Comparison of ENCODE assay signal across 9 mouse cellular contexts in genomic region chr14:47747536-47747935, GRCm38 (mm10).
DNase-seq lines count a peak whose midpoint lies in the region; ATAC-seq and TF ChIP-seq lines count a peak whose summit lies in the region.
"Had no signal": no experiment of that assay in that cellular context is flagged by ENCODE, and none has a peak within 500 bp of the region (broad histone marks: within the 10 kb centered on the region; RNA-seq: fewer than 3 reads in every experiment).

No protein-coding gene starts in this region.

- no peak for ATAC-seq in limb, embryonic 14.5 days (ENCODE audit: low FRiP score, low read depth)
- no peak for ATAC-seq in kidney, postnatal 0 days (replicated peaks; ENCODE audit: low FRiP score, low read depth)
- ATAC-seq in stomach, embryonic 15.5 days (ENCODE audit: insufficient read depth, low FRiP score, low read depth) = no peak

- TF ChIP-seq CTCF in kidney, postnatal 0 days (IDR thresholded peaks at IDR 0.05; ENCODE audit: low read depth) = no peak

- DNase-seq in limb, embryonic 14.5 days (ENCODE audit: low spot score) = peak; percentile 51
- DNase-seq in limb, embryonic 10.5 days (ENCODE audit: low spot score) = no peak
- DNase-seq in heart, adult 18-20 months = peak; percentile 76 to 85
- peak; percentile 29 for DNase-seq in kidney, postnatal 0 days (ENCODE audit: low spot score)
- DNase-seq in thymus, postnatal 0 days (ENCODE audit: low spot score) = no peak
- DNase-seq in MN1 (ENCODE audit: low spot score) = no peak
- DNase-seq in adrenal gland, postnatal 14 days = no peak
- DNase-seq: liver, embryonic 13.5 days had no signal

- peak overlapping the region; percentile 5; the same call in 1 of the 2 replicates for H3K27ac ChIP-seq in limb, embryonic 14.5 days (replicated peaks; ENCODE audit: low read depth, low read length)
- no peak overlapping the region for H3K27ac ChIP-seq in limb, embryonic 10.5 days
- H3K27ac ChIP-seq in kidney, postnatal 0 days = no peak overlapping the region
- peak overlapping the region; percentile 21; the same call in 1 of the 2 replicates for H3K27ac ChIP-seq in stomach, embryonic 15.5 days
- H3K27ac ChIP-seq: liver, embryonic 13.5 days had no signal

- H3K4me1 ChIP-seq in limb, embryonic 14.5 days (ENCODE audit: control insufficient read depth, insufficient read depth, low read length) = peaks cover 14% of the 10 kb centered on the region
- H3K4me1 ChIP-seq in limb, embryonic 10.5 days = peaks cover 7% of the 10 kb centered on the region
- H3K4me1 ChIP-seq in kidney, postnatal 0 days (replicated peaks; ENCODE audit: insufficient read depth, low read length) = no peaks in the 10 kb centered on the region
- no peaks in the 10 kb centered on the region for H3K4me1 ChIP-seq in stomach, embryonic 15.5 days
- H3K4me1 ChIP-seq: liver, embryonic 13.5 days had no signal

- H3K9ac ChIP-seq in limb, embryonic 14.5 days (ENCODE audit: low read depth, low read length, severe bottlenecking) = no peak overlapping the region
- no peak overlapping the region for H3K9ac ChIP-seq in kidney, postnatal 0 days (ENCODE audit: low read depth, low read length)
- H3K9ac ChIP-seq in stomach, embryonic 15.5 days = no peak overlapping the region
- H3K9ac ChIP-seq: liver, embryonic 13.5 days had no signal

- no peaks in the 10 kb centered on the region for H3K36me3 ChIP-seq in limb, embryonic 14.5 days (ENCODE audit: control insufficient read depth, insufficient read depth, low read length)
- peaks cover 8% of the 10 kb centered on the region; the same call in 1 of the 2 replicates for H3K36me3 ChIP-seq in limb, embryonic 10.5 days
- H3K36me3 ChIP-seq in kidney, postnatal 0 days (ENCODE audit: insufficient read depth, low read length) = no peaks in the 10 kb centered on the region
- no peaks in the 10 kb centered on the region for H3K36me3 ChIP-seq in stomach, embryonic 15.5 days
- H3K36me3 ChIP-seq: liver, embryonic 13.5 days had no signal

- H3K4me3 ChIP-seq in limb, embryonic 14.5 days (replicated peaks; ENCODE audit: low read length) = no peak overlapping the region
- no peak overlapping the region for H3K4me3 ChIP-seq in limb, embryonic 10.5 days
- no peak overlapping the region for H3K4me3 ChIP-seq in kidney, postnatal 0 days (replicated peaks; ENCODE audit: low read depth, low read length)
- no peak overlapping the region for H3K4me3 ChIP-seq in stomach, embryonic 15.5 days (replicated peaks)
- H3K4me3 ChIP-seq: liver, embryonic 13.5 days had no signal

- no peak for TF ChIP-seq POLR2A in limb, embryonic 14.5 days (IDR thresholded peaks at IDR 0.05; ENCODE audit: borderline replicate concordance, extremely low read depth, insufficient read depth, insufficient read length)

- no peaks in the 10 kb centered on the region for H3K9me3 ChIP-seq in limb, embryonic 14.5 days (ENCODE audit: control insufficient read depth, low read length)
- H3K9me3 ChIP-seq in limb, embryonic 10.5 days (replicated peaks) = no peaks in the 10 kb centered on the region
- no peaks in the 10 kb centered on the region for H3K9me3 ChIP-seq in kidney, postnatal 0 days (replicated peaks; ENCODE audit: low read length)
- H3K9me3 ChIP-seq in stomach, embryonic 15.5 days = no peaks in the 10 kb centered on the region
- H3K9me3 ChIP-seq: liver, embryonic 13.5 days had no signal

- H3K4me2 ChIP-seq in limb, embryonic 14.5 days (replicated peaks; ENCODE audit: low read depth, low read length, severe bottlenecking) = no peak overlapping the region
- no peak overlapping the region for H3K4me2 ChIP-seq in kidney, postnatal 0 days (ENCODE audit: low read length)
- H3K4me2 ChIP-seq in stomach, embryonic 15.5 days = no peak overlapping the region
- H3K4me2 ChIP-seq: liver, embryonic 13.5 days had no signal

- WGBS in limb, embryonic 14.5 days = 65% methylated on average over 9 of the region's 9 CpGs
- 91% methylated on average over 9 of the region's 9 CpGs for WGBS in limb, embryonic 10.5 days
- 57% methylated on average over 9 of the region's 9 CpGs for WGBS in kidney, postnatal 0 days
- WGBS in stomach, embryonic 15.5 days = 55% methylated on average over 9 of the region's 9 CpGs

- no peaks in the 10 kb centered on the region for H3K27me3 ChIP-seq in limb, embryonic 14.5 days (ENCODE audit: control insufficient read depth, insufficient read depth, low read length)
- no peaks in the 10 kb centered on the region for H3K27me3 ChIP-seq in limb, embryonic 10.5 days (ENCODE audit: low read depth, poor library complexity, severe bottlenecking)
- H3K27me3 ChIP-seq in kidney, postnatal 0 days (ENCODE audit: insufficient read depth, low read length) = no peaks in the 10 kb centered on the region
- no peaks in the 10 kb centered on the region for H3K27me3 ChIP-seq in stomach, embryonic 15.5 days (replicated peaks)
- H3K27me3 ChIP-seq: liver, embryonic 13.5 days had no signal

Comparison
In these comparisons a context has a peak if more than half of its experiments do, and no peak if none do; other contexts are left out.
1. DNase-seq: peak in limb, embryonic 14.5 days (single experiment), heart, adult 18-20 months (2 of 2) and kidney, postnatal 0 days (single experiment); none in limb, embryonic 10.5 days (single experiment), thymus, postnatal 0 days (single experiment), MN1 (single experiment) and adrenal gland, postnatal 14 days (single experiment).
2. H3K27ac ChIP-seq: peak in limb, embryonic 14.5 days (single experiment) and stomach, embryonic 15.5 days (single experiment); none in limb, embryonic 10.5 days (single experiment) and kidney, postnatal 0 days (single experiment).